Mouse (Mus musculus) mature B cell (primary cell): ENCODE results near the gene Gm44973.
"Not testable (repeated sequence)": the region's sequence is repeated elsewhere in the genome, so short reads cannot be mapped to it uniquely, and the experiment has no call there.

Experiments
- in situ Hi-C: fragments of 300-500 bp; cut with MboI; formaldehyde crosslinking; loops from 2 replicates; pipeline ENCODE4 v1.14.3; 2019

Gm44973 gene

DNA sequence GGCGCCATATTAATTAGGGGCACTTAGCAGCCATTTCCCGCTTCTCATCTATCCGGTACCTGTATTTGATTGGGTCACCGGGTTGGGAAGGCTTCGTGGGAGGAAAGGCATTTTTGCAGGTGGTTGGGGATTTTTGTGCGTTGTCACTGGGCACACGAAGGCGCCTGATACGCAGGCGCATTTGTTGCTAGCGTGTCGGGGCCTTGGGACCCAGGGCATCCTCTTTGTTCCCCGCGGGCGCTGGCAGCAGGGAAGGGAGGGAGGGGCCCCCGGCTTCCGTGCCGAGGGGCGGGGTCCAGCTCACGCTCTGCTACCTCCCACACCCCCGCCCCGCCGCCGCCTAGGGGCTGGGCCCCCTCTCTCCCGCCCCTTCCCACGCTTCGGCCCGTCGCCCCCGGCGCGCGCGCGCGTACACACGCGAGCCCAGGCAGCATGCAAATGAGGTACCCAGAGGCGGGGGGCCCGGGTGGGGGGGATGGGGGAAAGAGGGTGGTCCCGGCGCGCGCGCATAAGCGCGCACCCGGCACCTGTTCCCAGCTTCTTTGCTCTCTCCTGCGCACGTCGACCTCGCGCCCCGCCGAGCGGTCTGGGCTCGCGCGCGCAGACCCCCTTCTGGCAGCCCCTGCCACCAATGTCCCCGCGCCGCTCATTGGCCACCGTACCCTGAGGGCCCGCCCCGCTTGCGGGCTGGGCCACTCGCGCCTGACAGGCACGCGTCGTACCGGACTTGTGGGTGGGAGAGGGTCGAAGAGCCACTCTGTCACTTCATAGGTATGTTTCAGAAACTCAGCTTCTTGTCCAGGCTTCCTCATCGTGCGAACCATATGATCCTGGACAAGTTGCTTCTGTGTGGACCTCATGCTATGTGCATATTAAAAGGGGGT, at the start of gene Gm44973:
Gene Gm44973 (plus strand): TSS at position 379 of the 884 bp plus-strand sequence.
- in situ Hi-C loops: no loop called here

DNA sequence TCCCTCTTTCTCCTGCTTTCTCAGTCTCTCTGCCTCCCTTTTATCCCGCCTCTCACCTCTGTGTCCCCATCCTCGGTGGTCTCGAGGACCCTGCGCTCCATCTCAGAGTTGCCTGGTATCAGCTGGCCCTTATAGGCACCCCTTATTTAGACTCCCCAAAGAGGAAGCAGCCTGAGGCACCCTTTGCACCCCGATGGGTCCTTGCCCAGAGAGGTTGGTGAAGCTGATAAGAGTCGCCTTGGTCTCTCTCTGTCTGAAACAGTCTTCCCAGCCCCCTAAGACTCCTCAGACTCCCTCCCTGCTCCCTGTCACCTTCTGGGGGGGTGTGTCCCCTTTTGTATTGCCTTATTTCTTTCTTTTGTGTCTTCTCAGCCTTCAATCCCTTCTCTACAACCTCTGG, 44.2 kb upstream of the Gm44973 start, which contains the start of gene Sbk3:
Gene Sbk3 (minus strand): TSS at position 101 of the 400 bp plus-strand sequence.
- in situ Hi-C loops: no loop called here

DNA sequence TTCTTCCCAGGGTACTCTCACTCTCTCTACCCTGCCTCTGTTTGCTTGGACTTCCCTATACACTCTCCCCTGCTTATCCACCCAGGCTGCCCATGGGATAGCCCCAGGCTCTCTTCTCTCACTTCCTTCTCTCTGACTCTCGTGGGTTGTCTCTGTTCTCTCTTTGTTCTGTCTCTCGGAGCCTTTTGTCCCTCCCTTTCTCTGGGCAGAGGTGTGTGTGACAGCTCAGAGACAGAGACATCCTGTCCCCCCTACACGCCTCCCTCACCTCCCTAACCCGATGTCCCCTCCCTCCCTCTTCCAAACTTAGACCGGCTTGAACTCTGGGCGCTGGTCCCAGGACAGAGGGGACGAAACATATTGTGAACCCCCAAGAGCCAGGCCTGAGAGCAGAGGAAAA, 43.6 kb upstream of the Gm44973 start:
- in situ Hi-C loops: no loop called here

- in situ Hi-C loops: no loop called here
These were observed 42.8 kb upstream of the Gm44973 start for GRCm38 (mm10) chr7:4972321-4973047.

DNA sequence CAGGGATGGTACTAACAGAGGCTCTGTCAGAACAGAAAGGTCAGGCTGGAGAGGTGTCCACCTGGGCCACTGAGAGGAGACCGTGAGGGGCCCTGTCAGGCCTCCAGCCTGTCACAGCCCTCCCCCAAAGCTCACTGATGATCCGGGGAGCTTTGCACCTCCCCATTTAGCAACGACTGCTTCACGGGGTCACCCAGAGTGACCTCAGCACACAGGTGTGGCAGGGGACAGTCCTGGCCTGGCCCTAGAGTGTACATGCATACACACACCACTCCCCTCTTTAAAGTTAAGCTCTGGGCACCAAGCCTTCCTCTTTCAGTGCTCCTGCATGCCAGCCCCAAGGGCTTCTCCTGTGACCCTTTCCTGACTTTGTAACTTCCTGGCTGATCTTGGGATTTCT, 39.8 kb upstream of the Gm44973 start:
- in situ Hi-C loops: no loop called here

GRCm38 (mm10) chr7:4976832-4977231, 38.5 kb upstream of the Gm44973 start:
- in situ Hi-C loops: no loop called here

DNA sequence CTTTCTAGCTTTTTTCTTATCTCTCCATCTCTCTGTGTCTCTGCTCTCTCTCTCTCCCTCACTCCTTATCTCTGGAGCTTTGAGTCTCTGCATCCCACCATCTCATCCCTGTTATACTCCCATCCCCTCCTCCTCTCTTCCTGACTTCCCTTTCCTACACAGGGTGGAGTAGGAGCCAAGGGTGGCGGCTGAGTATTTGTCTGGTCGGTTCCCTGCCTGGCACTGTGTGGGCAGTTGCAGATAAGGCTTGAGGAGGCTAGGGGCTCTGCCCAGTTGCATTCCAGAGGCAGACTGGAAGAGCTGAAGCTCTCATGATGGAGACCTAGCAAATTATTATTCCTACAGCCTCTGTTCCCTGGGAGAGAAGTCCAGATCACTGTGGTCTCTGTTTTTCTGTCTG, 27.0 kb upstream of the Gm44973 start:
- in situ Hi-C loops: no loop called here

DNA sequence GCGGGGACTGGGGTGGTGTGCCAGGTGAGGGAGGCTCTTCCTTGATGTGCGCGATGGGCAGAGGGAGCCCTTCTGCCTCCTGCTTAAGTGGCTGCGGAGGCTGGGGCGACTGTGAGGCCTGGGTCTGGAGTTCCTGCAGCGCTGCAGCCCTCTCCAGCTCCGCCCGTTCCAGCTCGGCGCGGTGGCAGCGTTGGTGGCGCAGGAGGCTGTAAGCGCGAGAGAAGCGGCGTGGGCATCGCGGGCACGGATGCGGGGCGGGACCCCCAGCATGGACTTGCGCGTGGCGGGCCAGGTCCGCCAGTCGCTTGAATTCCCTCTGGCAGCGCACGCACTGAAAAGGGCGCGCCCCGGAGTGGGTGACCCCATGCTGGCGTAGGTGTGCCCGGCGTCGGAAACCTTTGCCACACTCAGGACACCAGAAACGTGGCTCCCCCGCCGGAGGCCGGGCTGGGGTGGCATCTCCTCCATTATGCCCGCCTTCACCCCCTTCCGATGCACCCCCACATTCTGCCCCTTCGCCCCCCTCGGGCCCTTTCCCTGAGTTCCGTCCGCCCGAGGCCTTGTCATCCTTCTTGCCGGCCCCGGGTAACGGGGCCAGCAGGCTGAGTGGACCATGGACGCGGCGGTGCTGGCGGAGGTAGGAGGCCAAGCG, 21.8 kb upstream of the Gm44973 start:
- in situ Hi-C loops: no loop called here

- in situ Hi-C loops: no loop called here
These were observed 21.1 kb upstream of the Gm44973 start for GRCm38 (mm10) chr7:4993999-4994788.

- in situ Hi-C loops: no loop called here
These were observed 19.9 kb upstream of the Gm44973 start for GRCm38 (mm10) chr7:4995268-4996002.

DNA sequence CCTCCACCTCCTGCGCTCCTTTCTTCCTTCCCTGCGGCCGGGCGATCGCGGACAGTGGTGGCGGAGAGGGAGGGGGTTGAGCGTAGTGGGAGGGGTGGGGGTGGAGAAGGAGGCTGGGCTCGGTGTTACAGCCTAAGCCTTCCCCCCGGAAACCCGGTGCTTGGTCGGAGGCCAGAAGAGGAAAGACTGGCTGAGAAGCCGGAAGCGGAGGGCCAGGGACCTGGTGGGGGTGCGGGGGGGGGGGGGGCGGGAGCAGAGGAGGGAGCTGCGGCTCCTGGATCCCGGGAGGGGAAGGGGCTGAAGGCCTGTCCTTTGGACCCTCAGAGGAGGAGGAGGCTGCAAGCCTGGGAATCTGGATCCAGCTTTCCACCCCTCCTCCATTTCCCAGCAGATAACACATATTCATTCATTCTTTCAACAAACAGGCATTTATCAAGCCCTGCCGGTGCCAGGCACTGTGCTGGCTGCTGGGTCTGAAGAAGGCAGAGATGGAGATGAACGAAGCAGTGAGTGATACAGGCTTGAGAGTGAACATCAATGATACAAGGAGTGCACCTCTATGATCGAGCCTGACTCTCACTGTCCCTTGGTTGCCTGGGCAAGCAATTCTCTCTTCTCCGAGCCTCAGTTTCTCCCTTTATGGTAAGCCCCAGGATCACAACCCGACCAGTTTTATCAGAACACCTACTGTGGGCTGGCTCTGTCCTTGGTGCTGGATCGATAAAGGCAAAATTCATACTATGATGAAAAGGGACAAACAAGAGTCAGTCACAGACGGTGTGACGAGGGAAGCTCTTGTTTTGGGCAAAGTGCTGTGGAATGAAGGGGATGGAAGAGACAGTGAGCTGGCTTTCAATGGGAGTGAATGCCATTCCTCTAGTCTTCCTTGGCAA, 19.0 kb upstream of the Gm44973 start, which contains the start of gene Zfp579:
Gene Zfp579 (minus strand): TSS at position 156 of the 893 bp plus-strand sequence.
- in situ Hi-C loops: no loop called here

GRCm38 (mm10) chr7:4996934-4997333, 18.4 kb upstream of the Gm44973 start:
- in situ Hi-C loops: no loop called here

GRCm38 (mm10) chr7:4999876-5000275, 15.4 kb upstream of the Gm44973 start:
- in situ Hi-C loops: no loop called here

GRCm38 (mm10) chr7:5002876-5003275, 12.4 kb upstream of the Gm44973 start:
- in situ Hi-C loops: not testable (repeated sequence)

DNA sequence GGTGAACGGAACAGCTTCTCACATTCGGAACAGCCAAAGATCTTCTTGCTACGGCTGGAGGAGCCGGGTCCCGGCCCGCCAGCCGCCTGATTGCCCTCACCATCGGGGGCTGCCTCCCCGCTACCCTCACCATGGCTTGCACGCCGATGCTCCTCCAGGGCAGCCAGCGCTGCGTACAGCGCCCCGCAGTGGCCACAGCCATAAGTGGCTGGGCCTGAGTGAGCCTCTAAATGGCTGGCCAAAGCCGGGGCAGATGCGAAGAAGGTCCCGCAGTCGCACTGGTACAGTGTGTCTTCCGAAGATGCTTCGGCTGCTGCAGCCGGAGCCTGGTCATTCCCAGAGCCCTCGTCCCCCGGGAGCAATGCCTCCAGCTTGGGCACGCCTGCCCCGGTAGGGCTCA, 7.1 kb upstream of the Gm44973 start:
- in situ Hi-C loops: no loop called here

DNA sequence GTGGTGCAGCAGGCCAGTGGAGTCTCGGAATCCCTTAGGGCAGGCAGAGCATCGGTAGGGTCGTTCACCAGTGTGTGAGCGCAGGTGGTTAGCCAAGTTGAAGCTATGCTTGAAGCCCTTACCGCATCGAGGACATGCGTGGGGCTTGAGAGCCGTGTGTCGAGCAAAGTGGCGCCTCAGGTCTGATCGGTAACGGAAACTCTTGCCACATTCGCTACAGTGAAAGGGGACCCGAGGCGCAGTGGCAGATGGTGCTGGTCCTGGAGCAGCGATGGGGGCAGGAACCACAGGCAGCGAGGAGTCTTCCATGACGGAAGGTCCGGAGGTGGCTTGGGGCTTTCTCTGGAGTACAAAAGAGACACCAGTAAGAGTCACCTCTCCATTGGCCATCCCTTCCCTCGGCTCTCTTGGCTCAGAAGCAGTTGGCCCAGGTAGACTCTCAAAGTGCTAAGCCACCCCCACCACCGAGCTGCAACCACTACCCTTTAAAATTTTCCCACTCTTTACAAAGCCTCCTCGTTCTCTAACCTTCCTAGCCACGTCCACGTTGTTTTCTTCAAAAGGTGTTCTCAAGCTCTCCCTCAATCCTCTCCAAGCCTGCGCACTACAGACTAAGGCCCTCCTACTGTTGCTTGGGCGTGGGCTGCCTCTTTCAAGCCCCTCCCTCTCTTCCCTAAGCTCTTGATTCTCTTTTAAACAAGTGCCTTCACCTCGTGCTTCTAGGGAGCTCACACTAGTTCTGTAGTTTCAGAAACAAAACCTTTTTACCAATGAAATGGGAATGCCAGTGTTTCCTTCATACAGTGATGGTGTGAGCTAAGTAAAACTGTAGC, 2.4 kb upstream of the Gm44973 start:
- in situ Hi-C loops: loop anchor here (5.0 kb wide), 1 partner anchor 34 kb away; no protein-coding TSS in a partner anchor

- in situ Hi-C loops: loop anchor here (5.0 kb wide), 1 partner anchor 33 kb away; no protein-coding TSS in a partner anchor
These were observed 812 bp upstream of the Gm44973 start, which contains the start of the genes Zfp524 and Fiz1 for GRCm38 (mm10) chr7:5014251-5015117. Zfp524 (plus strand) TSS chr7:5014415. Fiz1 (minus strand) TSS chr7:5014697.

DNA sequence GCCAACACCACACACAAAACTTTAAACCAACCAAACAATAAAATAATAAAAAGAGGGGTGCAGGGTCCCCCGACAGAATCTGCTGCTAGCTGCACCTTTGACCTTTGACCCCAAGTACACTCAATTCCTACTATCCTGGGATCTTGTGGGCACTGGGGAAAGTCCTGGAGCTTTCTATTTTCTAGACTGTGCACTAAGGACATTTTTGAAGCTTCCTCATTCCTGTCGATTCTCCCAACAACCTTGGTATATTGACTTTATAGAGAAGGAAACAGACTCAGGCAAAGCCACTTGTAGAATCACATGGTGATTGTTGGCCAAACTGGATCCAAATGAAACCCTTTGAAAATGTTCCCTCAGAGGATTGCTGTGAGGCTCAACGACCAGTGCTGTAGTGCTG, 761 bp downstream of the Gm44973 start:
- in situ Hi-C loops: no loop called here
